Mouse (Mus musculus): ENCODE measurements around the gene Idnk.
A peak's percentile ranks its signal among the peaks of the same experiment; 100 is the strongest.

The Idnk gene

DNA sequence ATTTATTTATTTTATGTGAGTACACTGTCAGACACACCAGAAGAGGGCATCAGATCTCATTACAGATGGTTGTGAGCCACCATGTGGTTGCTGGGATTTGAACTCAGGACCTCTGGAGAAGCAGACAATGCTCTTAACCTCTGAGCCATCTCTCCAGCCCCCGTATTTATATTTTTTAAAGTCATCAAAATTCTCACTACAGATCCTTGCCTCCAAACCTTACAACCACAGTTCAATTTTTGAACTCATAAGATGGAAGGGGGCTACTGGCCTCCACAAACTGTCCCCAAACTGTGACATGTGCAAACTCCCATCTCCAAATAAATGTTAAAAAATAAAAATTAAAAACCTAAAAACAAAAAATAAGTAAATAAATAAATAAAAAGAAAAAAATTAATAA lies 9.7 kb upstream of the Idnk start:
- DNase-seq (ENCODE audit: low read depth), result no peak

DNA sequence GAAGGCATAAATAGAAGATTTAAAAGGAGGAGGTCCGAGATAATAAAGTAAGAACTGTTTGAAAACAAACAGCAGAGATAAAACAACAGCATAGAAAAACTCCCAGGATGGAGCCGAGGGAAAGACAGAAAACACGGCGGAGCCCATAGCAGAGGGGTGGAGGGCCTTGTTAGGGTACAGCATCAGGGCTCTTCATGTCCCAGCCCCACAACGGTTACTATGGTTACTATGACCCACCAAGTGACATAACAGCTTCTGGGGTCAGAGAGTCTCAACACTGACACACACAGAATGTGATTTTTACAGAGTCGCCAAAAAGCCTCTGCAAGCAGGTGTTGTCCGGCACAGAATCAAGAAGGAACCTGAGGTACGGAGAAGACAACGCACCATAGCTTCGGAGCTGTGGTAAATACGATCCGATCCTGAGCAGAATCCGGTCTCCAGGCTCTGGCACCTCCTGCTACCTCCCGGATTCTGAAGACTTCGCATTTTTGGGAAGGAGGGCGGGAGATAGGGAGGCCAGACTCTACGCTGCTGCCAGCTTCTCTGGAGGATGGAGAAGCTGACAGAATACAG lies 9.1 kb upstream of the Idnk start:
- peak; percentile 58 for DNase-seq (ENCODE audit: low read depth)

DNA sequence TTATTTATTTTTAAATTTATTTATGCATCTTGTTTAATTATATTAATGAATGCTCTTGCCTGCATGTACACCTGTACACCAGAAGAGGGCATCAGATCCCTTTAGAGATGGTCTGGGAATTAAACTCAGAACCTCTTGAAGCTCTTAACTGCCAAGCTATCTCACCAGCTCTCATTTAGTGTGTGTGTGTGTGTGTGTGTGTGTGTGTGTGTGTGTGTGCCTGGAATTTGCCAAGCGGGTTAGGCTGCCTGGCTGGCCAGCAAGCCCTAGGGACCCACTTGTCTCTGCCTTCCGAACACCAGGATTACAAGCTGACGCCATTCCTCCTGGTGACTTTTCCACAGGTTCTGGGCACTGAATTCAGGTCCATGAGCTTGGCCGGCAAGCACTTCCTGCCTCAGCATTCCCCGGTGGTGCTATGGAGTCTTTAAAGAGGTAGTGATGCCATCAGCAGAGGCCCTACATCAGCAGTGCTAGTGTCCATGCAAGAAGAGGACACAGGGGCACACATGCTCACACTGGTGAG lies 8.4 kb upstream of the Idnk start:
- DNase-seq (ENCODE audit: low read depth), result peak; percentile 50

DNA sequence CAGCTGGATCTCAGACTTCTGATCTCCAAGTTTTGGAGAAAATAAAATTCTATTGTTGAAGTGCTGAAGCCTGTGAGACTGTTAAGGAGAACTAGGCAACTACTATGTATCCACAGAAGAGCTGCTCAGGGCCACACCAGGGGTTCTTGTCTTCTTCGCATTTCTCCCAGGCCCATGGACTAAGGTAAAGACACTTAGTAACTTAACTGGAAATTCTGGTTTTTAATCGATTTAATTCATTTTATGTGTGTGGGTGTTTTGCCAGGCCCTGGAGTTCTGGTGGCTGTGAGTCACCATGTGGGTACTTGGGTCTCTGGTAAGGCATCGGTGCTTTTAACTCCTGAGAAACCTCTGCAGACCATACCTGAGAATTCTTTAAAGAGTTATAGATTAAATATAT lies 7.8 kb upstream of the Idnk start:
- DNase-seq (ENCODE audit: low read depth), result no peak

- DNase-seq (ENCODE audit: low read depth), result no peak
Observed at GRCm38 (mm10) chr13:58150442-58150841, 7.0 kb upstream of the Idnk start.

- DNase-seq (ENCODE audit: low read depth), result no peak
Observed at GRCm38 (mm10) chr13:58156031-58156430, 1.4 kb upstream of the Idnk start.

GRCm38 (mm10) chr13:58157036-58157435 lies 413 bp upstream of the Idnk start:
- DNase-seq (ENCODE audit: low read depth), result no peak

DNA sequence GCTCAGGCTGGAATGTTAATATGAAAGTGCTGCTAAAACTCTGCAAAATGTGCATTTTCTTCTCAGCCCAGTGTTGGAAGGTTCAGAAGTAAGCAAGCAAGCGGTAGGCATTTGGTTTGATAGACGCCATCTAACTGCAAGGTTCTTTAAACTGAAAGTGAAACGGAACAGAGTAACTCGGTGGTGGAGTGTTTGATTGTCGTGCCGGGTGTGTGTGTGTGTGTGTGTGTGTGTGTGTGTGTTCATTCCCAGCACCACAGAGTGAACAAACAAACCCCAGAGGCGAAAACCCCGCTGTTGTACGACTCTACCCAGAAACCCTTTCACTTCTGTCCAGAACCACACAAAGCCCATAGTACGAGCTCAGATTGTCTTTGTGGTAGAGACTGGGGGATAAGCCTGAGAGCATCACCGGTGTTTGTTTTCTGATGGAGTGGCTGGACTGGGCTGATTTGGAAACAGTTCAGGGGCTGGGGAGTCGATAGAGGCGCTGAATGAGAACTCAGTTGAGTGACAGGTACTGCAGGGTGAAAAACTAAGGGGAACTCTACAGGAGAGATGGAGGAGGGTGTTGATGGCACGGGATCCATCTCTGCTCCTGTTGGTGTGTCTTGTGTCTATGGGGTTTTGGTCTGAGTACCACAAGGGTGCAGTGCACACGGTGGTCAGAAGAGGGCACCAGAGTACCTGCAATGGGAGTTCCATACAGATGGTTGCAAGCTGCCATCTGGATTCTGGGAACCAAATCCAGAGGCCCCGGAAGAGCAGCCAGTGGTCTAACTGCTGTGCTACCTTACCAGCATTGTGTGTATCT lies 857 bp downstream of the Idnk start:
- DNase-seq (ENCODE audit: low read depth), result peak; percentile 93

- DNase-seq (ENCODE audit: low read depth), result no peak
Observed at GRCm38 (mm10) chr13:58160761-58161160, 3.3 kb downstream of the Idnk start.

DNA sequence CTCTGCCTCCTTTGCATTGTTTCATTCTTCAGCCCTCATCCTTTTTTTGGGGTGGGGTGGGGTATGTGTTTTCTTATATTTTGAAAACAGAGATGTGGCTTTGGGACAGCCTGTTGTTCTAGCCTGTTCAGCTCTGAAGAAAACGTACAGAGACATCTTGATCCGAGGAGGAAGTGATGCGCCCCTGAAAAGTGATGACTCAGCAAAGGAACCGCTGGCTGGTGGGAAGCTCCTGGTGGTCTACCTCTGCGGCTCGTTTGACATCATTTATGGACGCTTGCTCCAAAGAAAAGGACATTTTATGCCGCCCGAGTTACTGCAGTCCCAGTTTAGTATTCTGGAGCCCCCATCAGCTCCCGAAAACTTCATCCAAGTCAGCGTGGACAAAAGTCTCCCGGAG lies 5.9 kb downstream of the Idnk start:
- DNase-seq (ENCODE audit: low read depth), result no peak

DNA sequence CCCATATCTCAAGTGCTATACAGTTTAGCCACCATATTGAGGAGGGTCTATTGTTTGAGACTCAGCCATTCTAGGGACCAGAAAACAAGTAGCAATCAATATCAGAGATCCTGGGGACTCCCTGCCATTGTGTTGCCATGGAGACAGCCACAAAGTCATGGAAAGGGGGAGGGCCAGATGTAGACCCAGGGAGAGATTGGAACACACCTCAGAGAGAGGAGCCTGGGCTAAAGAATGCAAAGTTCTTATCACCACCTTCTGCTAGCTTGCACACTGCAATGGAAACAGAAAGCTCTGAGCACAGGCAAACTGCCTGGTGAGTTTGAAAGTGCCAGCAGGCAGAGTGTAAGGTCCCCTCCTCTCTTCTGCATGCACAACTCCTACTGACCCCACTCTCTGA lies 10.7 kb downstream of the Idnk start:
- DNase-seq (ENCODE audit: low read depth), result no peak

DNA sequence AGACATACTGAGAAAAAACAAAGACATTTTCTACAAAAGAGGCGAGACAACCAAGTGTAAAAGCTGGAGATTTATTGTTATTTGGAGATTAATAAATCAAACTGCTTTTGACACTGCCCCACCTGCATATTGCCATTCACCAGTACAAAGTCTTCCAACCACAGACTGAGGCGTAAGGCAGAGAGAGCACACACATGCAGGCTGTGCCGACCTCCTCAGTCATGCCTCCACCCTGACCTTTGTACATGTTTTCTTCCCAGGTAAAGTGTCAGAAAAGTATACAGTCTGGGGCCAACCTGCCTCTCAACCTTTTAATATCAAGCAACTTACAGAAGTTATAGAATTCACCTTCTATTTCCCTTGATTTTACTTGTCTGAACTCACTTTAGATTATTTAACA lies 18.7 kb downstream of the Idnk start:
- no peak for DNase-seq (ENCODE audit: low read depth)

DNA sequence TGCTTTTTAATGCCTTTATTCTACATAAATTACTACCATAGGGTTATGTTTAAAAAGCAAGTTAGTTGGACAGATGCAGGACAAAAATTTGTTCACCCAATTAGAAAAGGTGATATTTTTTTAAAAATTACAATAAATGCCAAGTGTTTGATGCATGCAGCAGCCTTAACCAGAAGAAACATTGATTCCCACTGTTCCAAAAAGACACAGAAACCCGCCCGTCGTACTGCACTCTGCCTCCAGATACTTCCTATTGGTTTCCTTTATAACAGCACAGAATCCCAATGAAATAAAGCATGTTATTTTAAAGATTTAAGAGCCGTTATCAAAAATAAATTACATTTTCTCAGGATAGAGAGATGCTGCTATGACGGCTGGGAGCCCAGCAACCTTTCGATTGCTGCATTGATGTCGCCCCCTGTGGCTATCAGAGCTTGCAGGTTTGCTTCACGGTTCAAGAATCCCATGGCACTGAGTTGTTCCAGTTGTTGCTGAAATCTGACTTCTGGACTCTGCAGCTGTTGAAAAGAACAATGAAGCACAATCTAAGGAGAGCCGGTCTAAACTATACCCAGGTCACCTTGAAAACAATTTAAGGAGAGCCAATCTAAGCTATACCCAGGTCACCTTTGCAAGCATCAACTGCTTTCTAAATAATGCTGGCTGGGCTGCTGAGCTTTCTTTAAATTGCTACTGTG lies 20.2 kb downstream of the Idnk start:
- no peak for DNase-seq (ENCODE audit: low read depth)

DNA sequence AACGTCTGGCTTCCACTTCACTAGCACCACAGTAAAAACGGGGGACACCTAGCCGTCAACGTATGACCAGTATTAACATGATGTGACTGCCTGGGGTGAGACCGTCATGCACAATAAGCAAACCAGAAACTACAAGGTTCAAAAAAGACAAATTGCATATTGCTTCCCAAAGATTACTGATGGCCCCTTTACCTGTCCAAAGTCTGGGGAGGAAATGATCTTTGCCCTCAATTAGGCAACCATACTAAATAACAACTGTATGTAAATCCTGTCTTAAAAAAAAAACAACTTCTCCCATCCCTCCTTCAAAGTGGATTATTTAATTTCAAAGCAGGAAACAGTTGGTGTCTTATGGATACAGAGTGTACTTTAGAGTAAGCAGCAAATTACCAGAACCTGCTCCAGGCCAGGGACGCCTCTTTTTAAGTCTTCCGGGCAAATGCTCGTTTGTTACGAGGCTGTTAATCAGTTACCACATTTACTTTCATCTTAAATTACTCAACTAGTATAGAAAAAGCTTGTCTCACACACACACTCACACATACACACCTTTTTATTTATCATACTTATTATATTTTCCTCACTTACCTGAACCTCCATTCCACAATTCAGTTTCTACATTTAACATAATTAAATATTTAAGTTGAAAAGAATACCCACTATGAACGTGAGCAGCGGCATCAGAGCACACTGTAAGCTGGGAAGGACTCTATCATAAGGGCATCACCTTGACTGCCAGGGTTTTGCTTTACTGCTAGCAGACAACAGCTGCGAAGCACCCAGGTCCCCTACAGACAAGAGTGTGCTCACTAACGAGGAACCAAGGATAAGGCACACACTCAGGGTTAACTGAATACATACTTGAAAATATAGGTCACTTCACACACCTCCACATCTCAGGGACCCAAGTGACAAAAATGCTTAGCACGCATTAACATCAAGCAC lies 24.4 kb downstream of the Idnk start:
- no peak for DNase-seq (ENCODE audit: low read depth)

DNA sequence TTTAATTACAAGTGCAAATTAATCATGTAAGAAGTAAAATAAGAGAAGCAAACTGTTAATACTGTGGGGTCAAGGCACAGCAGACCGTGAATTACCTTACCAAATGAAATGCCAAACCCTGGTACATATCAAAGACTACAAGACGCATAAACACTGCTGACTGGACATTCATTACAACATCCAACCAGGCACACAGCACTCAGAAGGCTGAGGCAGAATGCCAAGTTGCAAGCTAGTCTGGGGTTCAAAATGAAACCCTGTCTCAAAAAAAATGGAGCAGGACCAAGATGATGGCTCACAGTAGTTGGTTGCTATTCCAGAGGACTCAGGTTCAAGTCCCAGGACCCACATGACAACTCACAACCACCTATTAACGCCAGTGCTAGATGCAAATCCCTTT lies 26.7 kb downstream of the Idnk start:
- no peak for DNase-seq (ENCODE audit: low read depth)

DNA sequence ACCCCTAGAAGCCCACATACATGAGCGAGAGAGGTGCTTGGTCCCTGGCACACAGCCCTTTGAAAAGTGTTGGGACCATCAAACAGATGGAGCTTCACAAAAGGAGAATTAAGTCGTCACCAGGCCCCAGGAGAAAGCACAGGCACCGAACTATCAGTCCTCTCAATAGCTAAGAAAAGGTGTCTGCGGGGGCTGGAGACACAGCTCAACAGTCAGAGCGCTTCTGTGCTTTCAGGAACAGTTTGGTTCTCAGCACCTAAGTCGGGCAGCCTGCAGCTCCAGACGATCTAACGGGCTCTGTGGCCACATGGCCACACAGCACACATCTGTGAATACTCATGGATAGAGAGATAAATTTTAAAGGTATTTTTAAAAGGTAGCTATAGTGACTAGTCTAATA lies 28.8 kb downstream of the Idnk start:
- DNase-seq (ENCODE audit: low read depth), result no peak

GRCm38 (mm10) chr13:58187751-58188150 lies 30.3 kb downstream of the Idnk start:
- no peak for DNase-seq (ENCODE audit: low read depth)

DNA sequence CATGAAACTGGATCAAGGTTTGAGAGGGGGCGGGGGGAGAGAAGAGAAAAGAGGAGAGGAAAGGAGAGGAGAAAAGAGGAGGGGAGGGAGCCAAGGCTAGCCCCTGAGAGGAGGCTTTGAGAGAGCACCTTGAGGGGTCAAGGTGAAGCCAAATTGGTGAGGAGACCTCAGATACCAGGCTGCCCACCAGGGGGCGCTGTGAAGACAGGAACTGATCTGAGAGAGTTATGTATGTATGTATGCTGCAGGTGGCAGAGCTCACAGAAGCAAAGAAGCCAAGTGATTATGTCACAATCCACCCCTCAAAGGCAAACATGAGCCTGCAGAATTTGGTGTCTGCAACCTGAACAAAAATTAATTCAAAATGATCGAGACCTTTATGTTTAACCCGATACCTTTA lies 31.0 kb downstream of the Idnk start:
- peak; percentile 91 for DNase-seq (ENCODE audit: low read depth)

GRCm38 (mm10) chr13:58189473-58189872 lies 32.0 kb downstream of the Idnk start:
- DNase-seq (ENCODE audit: low read depth), result no peak

- DNase-seq (ENCODE audit: low read depth), result no peak
Observed at GRCm38 (mm10) chr13:58191516-58191915, 34.1 kb downstream of the Idnk start.

GRCm38 (mm10) chr13:58192146-58192545 lies 34.7 kb downstream of the Idnk start:
- DNase-seq (ENCODE audit: low read depth), result no peak

DNA sequence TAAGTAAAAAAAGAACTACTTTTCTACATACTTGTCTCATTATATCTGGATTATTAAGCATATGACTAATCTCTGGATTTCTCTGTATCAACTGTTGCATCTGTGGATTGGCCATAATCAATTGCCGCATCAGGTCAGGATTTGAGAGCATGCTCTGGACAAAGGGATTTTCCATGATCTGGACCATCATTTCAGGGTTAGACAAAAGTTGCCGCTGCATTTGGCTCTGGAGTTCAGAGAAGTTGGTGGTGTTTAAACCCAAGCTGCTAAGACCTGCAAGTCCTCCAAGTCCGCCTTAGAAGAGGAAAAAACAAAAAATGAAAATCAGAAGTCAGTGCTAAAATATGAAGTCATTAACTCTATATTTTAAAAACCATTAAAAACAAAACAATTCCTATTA lies 35.8 kb downstream of the Idnk start:
- no peak for DNase-seq (ENCODE audit: low read depth)
